Mouse (Mus musculus) brain, embryonic 18.5 days (tissue): Measurements from ENCODE around the gene Btbd35f3.
"Not testable (repeated sequence)": the region's sequence is repeated elsewhere in the genome, so short reads cannot be mapped to it uniquely, and the experiment has no call there.

Source experiments
- DNase-seq: peaks from one replicate; pipeline ENCODE4 v3.0.0-alpha.2; 2012; ENCODE audit warnings: low read depth, low spot score

Gene Btbd35f3

GRCm38 (mm10) chrX:4037374-4037773, at the start of gene Btbd35f3:
Gene Btbd35f3 (plus strand): TSS chrX:4037674.
- DNase-seq = not testable (repeated sequence)
